Mouse (Mus musculus) neural tube, embryonic 15.5 days (tissue): Measurements from ENCODE around the gene Ak2. TPM values are rescaled to one million over a fixed set of nuclear protein-coding genes. Genes with fewer than 3 reads are reported as not detected.
A peak's percentile ranks its signal among the peaks of the same experiment; 100 is the strongest.

Experiments
- ATAC-seq: fragments of 200-750 bp; cut with Nextera tagmentation; 2 replicates; pipeline ENCODE4 v1.8.0; 2017; ENCODE audit warnings: mild to moderate bottlenecking, moderate TSS enrichment, moderate library complexity; ENCODE audit not compliant: low FRiP score
- H3K27ac ChIP-seq: fragments of 300-500 bp; sonication (generic); replicated peaks from 2 replicates; pipeline ENCODE4 v1.5.1; 2015; ENCODE audit warnings: mild to moderate bottlenecking, inconsistent platforms
- H3K27me3 ChIP-seq: fragments of 300-500 bp; sonication (generic); replicated peaks from 2 replicates; pipeline ENCODE4 v1.6.1; 2015; ENCODE audit warnings: inconsistent platforms
- H3K36me3 ChIP-seq: fragments of 300-500 bp; sonication (generic); 2 replicates; pipeline ENCODE4 v1.6.1; 2015; ENCODE audit warnings: inconsistent platforms
- H3K4me1 ChIP-seq: fragments of 300-500 bp; sonication (generic); 2 replicates; pipeline ENCODE4 v1.6.1; 2015; ENCODE audit warnings: inconsistent platforms
- H3K4me2 ChIP-seq: fragments of 300-500 bp; sonication (generic); 2 replicates; pipeline ENCODE4 v1.6.1; 2015; ENCODE audit warnings: inconsistent platforms, mild to moderate bottlenecking, moderate library complexity
- H3K4me3 ChIP-seq: fragments of 300-500 bp; sonication (generic); replicated peaks from 2 replicates; pipeline ENCODE4 v1.5.1; 2015; ENCODE audit warnings: mild to moderate bottlenecking, inconsistent platforms
- H3K9ac ChIP-seq: fragments of 300-500 bp; sonication (generic); replicated peaks from 2 replicates; pipeline ENCODE4 v1.6.1; 2015; ENCODE audit warnings: mild to moderate bottlenecking, inconsistent platforms
- H3K9me3 ChIP-seq: fragments of 300-500 bp; sonication (generic); replicated peaks from 2 replicates; pipeline ENCODE4 v1.6.1; 2016; ENCODE audit warnings: inconsistent platforms
- WGBS: fragments of 180-500 bp; shearing (Covaris S2); methylation state at CpG from one replicate; pipeline ENCODE4 v1.1.7; 2015; ENCODE audit warnings: mixed read lengths; 5-methylcytosine and 5-hydroxymethylcytosine counted together
- polyA plus RNA-seq: library from polyadenylated mRNA; unstranded; fragments of >200 nt; fragmentation: Nextera tagmentation; extraction: Ambion mirVana; gene quantifications from 2 replicates; pipeline ENCODE4 v1.2.1, GENCODE M21; 2015

Ak2 gene
- 90.2 and 120 TPM in 2 replicates for polyA plus RNA-seq

- Histone ChIP-seq H3K4me1 (peaks cover 22% of the 10 kb centered on the region), H3K27ac (no peak within 1 kb of the TSS), H3K27me3 (no peaks in the 10 kb centered on the region), H3K36me3 (peaks cover 7% of the 10 kb centered on the region; the same call in 1 of the 2 replicates), H3K4me3 (peak within 1 kb of the TSS; percentile 91), H3K9me3 (no peaks in the 10 kb centered on the region), H3K4me2 (peak within 1 kb of the TSS; percentile 82), H3K9ac (no peak within 1 kb of the TSS)
- WGBS, result 97% methylated on average over 9 of the region's 9 CpGs
- ATAC-seq, result no peak
Observed at GRCm38 (mm10) chr4:128991500-128992008, at the start of gene Ak2. Ak2 (plus strand) TSS chr4:128991958.

DNA sequence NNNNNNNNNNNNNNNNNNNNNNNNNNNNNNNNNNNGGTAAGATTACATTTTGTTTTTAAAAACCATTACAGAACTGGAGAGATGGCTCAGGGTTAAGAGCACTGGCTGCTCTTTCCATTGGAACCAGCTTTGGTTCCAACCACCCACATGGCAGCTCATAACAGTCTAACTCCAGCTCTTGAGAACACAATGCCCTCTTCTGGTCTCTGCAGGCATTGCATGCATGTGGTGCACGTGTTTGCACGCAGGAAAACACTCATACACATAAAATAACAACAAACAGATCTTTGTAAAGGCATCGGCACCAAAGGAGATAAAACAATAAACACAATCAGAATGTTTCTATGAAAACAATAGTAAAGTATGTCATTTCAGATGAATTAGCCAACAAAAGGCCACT, 49.4 kb upstream of the Ak2 start:
- Histone ChIP-seq H3K27me3 (no peaks in the 10 kb centered on the region), H3K4me2 (no peak overlapping the region), H3K27ac (no peak overlapping the region), H3K9me3 (no peaks in the 10 kb centered on the region), H3K4me1 (0 out of 2 replicates have a peak, but pooled peaks cover 1% of the 10 kb centered on the region), H3K9ac (no peak overlapping the region), H3K36me3 (no peaks in the 10 kb centered on the region), H3K4me3 (no peak overlapping the region)
- 62% methylated on average over 3 of the region's 3 CpGs for WGBS
- ATAC-seq, result no peak

DNA sequence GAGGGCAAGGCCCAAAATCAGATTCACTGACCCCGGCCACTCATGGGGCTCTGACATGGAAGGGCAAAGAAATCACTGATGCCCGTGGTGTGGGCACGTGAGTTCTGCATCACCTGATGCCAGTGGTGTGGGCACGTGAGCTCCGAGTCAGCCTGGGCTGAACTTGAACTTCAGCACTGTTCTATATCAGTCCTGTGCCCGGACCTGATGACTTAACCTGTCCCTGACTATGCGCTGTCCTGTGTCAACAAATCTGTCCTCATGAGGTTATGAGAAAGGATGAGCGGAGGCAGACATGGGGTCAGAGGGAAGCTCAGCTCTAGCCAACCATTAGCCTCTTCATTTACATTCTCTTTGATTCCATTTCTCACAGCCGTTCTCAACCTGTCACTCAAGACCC, 45.0 kb upstream of the Ak2 start:
- Histone ChIP-seq H3K27ac (no peak overlapping the region), H3K4me1 (peaks cover 10% of the 10 kb centered on the region; the same call in 1 of the 2 replicates), H3K4me2 (no peak overlapping the region), H3K36me3 (no peaks in the 10 kb centered on the region), H3K27me3 (no peaks in the 10 kb centered on the region), H3K4me3 (no peak overlapping the region), H3K9me3 (no peaks in the 10 kb centered on the region), H3K9ac (no peak overlapping the region)
- 83% methylated on average over 9 of the region's 9 CpGs for whole genome bisulfite sequencing
- ATAC-seq, result no peak

DNA sequence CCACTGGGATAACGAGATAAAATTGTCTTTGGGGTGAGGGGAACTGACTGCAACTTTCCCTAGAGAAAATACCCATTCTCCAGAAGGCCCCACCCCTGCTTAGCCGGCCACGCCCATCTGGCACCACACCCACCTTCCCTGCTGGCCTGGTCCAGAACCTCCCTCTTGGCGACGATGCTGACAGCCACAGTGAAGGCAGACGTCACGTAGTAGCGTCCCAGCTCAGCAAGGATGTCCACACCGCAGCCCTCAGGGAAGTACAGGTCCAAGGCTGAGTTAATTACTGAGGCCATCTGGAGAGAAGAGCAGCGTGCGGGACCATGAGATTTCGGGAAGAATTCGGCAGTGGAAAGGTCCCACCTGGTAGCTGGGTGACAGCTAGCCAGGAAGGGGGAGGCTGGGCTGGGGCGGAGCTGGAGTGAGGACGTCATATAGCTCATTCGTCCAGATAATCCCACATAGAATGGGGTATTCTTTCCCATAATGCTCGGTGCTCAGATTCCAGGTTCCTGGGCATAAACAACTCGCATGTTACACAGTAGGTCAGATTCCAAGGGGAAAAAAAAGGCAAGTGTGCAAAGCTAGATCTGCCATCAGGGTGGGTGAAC, 44.3 kb upstream of the Ak2 start:
- WGBS, result 19% methylated on average over 18 of the region's 18 CpGs
- no peak for ATAC-seq
- H3K4me1 ChIP-seq, result peaks cover 10% of the 10 kb centered on the region; the same call in 1 of the 2 replicates
- H3K4me3 ChIP-seq, result peak overlapping the region; percentile 8; the same call in 1 of the 2 replicates
- no peaks in the 10 kb centered on the region for H3K27me3 ChIP-seq
- no peak overlapping the region for H3K9ac ChIP-seq
- peak overlapping the region; percentile 34 for H3K4me2 ChIP-seq
- no peaks in the 10 kb centered on the region for H3K9me3 ChIP-seq
- no peaks in the 10 kb centered on the region for H3K36me3 ChIP-seq
- no peak overlapping the region for H3K27ac ChIP-seq

DNA sequence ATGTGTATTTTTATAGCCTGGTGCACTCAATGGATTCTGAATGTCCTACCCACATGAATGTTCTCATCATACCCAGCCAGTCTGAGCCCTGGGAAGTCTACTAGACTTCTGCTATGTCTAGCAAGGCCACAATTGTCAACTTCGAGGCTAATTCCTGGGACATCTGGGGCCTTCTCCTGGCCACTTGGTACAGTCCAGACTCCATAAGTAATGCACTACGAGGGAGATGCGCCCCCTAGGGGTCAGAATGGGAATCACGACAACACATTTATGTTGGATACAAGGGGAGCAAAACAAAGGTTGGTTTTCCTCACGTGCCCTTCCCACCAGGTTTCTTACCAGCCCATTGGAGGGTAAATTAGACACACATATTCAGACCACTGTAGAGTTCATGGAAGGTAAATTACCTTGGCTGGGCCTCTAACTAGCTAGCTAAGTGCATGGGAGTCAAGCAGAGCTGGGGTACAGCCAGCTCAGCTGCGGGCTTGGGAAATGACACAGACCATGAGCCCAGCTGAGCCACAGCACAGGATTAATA, 43.6 kb upstream of the Ak2 start:
- Histone ChIP-seq H3K4me2 (no peak overlapping the region), H3K9ac (no peak overlapping the region), H3K9me3 (no peaks in the 10 kb centered on the region), H3K27me3 (no peaks in the 10 kb centered on the region), H3K4me1 (peaks cover 10% of the 10 kb centered on the region; the same call in 1 of the 2 replicates), H3K27ac (no peak overlapping the region), H3K36me3 (no peaks in the 10 kb centered on the region), H3K4me3 (no peak overlapping the region)
- no peak for ATAC-seq
- WGBS, result 30% methylated on average over 6 of the region's 6 CpGs

DNA sequence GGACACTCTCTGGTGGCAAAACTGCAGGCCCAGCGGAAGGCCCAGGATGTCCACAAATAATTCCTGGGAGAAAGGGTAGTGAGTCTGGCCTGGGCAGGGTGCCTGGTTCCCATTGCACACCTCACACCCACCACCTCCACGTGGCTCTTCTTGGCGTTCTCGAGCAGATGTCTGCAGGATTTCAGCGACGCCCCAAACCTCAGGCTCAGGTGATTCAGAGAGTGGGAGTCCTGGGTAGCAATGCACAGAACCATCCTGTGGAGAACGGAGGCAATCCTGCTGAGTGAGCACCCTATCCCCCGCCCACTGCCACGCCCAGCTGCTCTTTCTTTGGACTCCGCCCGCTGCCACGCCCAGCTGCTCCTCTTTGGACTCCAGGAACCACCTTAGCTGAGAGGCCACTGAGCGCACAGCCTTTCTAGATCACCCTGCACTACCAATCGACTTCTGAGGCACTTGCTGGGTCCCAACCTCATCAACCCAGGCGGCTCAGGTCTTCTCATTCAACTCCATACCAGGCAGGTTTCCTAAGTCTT, 42.2 kb upstream of the Ak2 start:
- H3K9me3 ChIP-seq, result no peaks in the 10 kb centered on the region

DNA sequence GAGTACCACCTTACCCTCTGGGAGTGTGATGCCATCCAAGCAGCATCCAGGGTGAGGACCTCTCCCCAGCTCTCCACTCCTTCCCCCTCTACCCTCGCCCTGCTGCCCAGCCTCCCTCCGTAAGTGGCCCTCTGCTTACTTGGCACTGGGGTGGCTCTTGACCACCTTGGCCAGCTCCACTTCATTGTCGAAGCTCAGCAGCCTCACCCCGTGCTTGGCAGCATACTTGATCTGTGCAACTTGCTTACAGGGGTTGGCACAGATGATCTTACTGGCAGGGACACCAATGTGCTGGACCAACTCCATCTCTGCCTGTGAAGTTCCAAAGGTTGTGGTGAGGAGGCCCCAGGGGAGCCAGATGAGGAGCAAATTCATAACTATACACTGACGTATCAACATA, 41.3 kb upstream of the Ak2 start:
- H3K27ac ChIP-seq, result no peak overlapping the region
- no peak overlapping the region for H3K9ac ChIP-seq
- H3K4me2 ChIP-seq, result no peak overlapping the region
- no peaks in the 10 kb centered on the region for H3K9me3 ChIP-seq
- H3K4me3 ChIP-seq, result no peak overlapping the region
- H3K27me3 ChIP-seq, result no peaks in the 10 kb centered on the region
- 77% methylated on average over 5 of the region's 5 CpGs for WGBS
- H3K4me1 ChIP-seq, result peaks cover 12% of the 10 kb centered on the region; the same call in 1 of the 2 replicates
- no peaks in the 10 kb centered on the region for H3K36me3 ChIP-seq
- no peak for ATAC-seq

More for the DNA sequence above, 42.2 kb upstream of the Ak2 start:
- Histone ChIP-seq H3K4me2 (no peak overlapping the region), H3K4me3 (no peak overlapping the region), H3K9ac (no peak overlapping the region), H3K27me3 (no peaks in the 10 kb centered on the region), H3K36me3 (no peaks in the 10 kb centered on the region), H3K4me1 (peaks cover 10% of the 10 kb centered on the region; the same call in 1 of the 2 replicates), H3K27ac (no peak overlapping the region)
- ATAC-seq, result no peak
- whole genome bisulfite sequencing, result 47% methylated on average over 15 of the region's 15 CpGs

- no peak for ATAC-seq
- WGBS, result 79% methylated on average over 5 of the region's 5 CpGs
Observed at GRCm38 (mm10) chr4:128953851-128954250, 37.9 kb upstream of the Ak2 start.

DNA sequence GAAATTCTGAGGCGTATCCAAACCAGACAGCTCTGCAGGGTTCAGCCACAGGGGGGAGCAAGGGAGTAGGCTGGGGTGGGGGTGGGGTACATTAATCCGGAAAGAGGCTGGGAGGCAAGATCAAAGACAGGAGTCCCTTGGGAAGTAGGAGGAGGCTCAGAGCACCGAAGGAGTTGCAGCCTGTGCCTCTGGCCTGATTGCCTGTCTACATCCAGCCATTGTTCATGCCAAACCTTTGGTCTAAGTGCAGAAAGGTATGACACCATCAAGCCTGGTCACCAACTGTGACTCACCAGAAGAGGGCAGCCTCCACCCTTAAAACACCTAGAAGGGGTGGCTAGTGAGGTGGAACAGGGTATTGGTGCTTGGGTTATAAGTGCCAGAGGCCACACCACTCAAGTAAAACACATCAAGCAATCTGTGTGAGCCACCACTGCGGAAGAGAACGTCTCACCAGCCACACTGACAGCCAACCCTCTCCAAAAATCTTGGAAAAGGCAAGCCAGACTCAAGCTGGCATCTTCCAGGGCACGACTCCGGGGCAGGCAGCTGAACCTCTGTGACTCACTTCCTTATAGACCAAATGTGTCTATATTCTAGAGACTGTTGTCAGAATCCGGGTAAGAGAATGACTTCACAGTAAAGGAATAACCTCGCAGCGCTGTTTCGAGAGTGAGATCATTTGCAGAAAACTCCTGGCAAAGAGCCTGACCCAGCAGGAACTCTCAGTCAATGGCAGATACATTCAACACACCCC, 34.4 kb upstream of the Ak2 start:
- Histone ChIP-seq H3K27ac (peak overlapping the region; percentile 47), H3K9ac (no peak overlapping the region), H3K36me3 (no peaks in the 10 kb centered on the region), H3K4me2 (no peak overlapping the region), H3K4me1 (peaks cover 38% of the 10 kb centered on the region), H3K4me3 (no peak overlapping the region), H3K9me3 (no peaks in the 10 kb centered on the region), H3K27me3 (no peaks in the 10 kb centered on the region)
- no peak for ATAC-seq
- 41% methylated on average over 11 of the region's 11 CpGs for WGBS

More at GRCm38 (mm10) chr4:128953851-128954250, 37.9 kb upstream of the Ak2 start:
- Histone ChIP-seq H3K9ac (no peak overlapping the region), H3K9me3 (no peaks in the 10 kb centered on the region), H3K4me3 (no peak overlapping the region), H3K27ac (no peak overlapping the region), H3K4me1 (peaks cover 19% of the 10 kb centered on the region), H3K36me3 (no peaks in the 10 kb centered on the region), H3K4me2 (no peak overlapping the region), H3K27me3 (no peaks in the 10 kb centered on the region)

DNA sequence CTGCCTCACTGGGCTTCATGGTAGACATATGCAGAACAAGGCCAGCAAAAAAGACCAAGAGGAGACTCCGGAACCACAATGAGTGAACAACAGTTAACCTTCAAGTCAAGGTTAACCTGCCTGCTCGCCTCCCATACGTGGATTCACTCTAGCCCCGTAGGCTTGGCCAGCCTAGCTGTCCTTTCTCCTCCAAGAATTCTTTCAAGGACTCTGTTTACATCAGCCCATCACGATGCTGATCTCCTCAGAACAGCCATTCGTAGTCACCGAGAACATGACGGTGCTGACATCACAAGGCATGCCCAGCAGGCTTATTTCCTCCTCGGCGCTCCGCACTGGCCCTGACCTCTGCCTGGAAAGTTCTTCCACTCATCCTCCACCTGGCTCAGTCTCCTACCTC, 33.6 kb upstream of the Ak2 start:
- Histone ChIP-seq H3K9ac (no peak overlapping the region), H3K36me3 (no peaks in the 10 kb centered on the region), H3K27me3 (no peaks in the 10 kb centered on the region), H3K4me1 (peaks cover 45% of the 10 kb centered on the region), H3K4me2 (no peak overlapping the region), H3K4me3 (no peak overlapping the region), H3K9me3 (no peaks in the 10 kb centered on the region), H3K27ac (no peak overlapping the region)
- 85% methylated on average over 11 of the region's 11 CpGs for WGBS
- ATAC-seq, result no peak

- Histone ChIP-seq H3K27ac (no peak overlapping the region), H3K4me2 (no peak overlapping the region), H3K9ac (no peak overlapping the region), H3K9me3 (no peaks in the 10 kb centered on the region), H3K4me3 (no peak overlapping the region), H3K27me3 (no peaks in the 10 kb centered on the region), H3K4me1 (peaks cover 46% of the 10 kb centered on the region), H3K36me3 (no peaks in the 10 kb centered on the region)
- 58% methylated on average over 8 of the region's 8 CpGs for WGBS
- no peak for ATAC-seq
Observed at GRCm38 (mm10) chr4:128958849-128959248, 32.9 kb upstream of the Ak2 start.
